Mouse (Mus musculus): ENCODE data around the gene Nucb1.
"Not testable (repeated sequence)": the region's sequence is repeated elsewhere in the genome, so short reads cannot be mapped to it uniquely, and the experiment has no call there.

Nucb1 gene

GRCm38 (mm10) chr7:45490822-45491221 is 19.4 kb downstream of the Nucb1 start:
- in situ Hi-C loops (cut with MboI, MseI): no loop called here

- in situ Hi-C loops (cut with MboI, MseI): no loop called here
Measured at GRCm38 (mm10) chr7:45489578-45489977, 20.6 kb downstream of the Nucb1 start.

- in situ Hi-C loops (cut with MboI, MseI): no loop called here
Measured at GRCm38 (mm10) chr7:45488293-45489204, 21.7 kb downstream of the Nucb1 start, which contains the start of gene Dhdh. Gene Dhdh (minus strand): TSS chr7:45488805.

- in situ Hi-C loops (cut with MboI, MseI): no loop called here
Measured at GRCm38 (mm10) chr7:45487861-45488292, 22.3 kb downstream of the Nucb1 start.

- in situ Hi-C loops (cut with MboI, MseI): no loop called here
Measured at GRCm38 (mm10) chr7:45486761-45487415, 23.3 kb downstream of the Nucb1 start, which contains the start of gene Gm45808. Gene Gm45808 (minus strand): TSS chr7:45486811.

GRCm38 (mm10) chr7:45486158-45486557 is 24.0 kb downstream of the Nucb1 start:
- in situ Hi-C loops (cut with MboI, MseI): no loop called here

GRCm38 (mm10) chr7:45484985-45485384 is 25.2 kb downstream of the Nucb1 start:
- in situ Hi-C loops (cut with MboI, MseI): not testable (repeated sequence)

GRCm38 (mm10) chr7:45482166-45482565 is 28.0 kb downstream of the Nucb1 start:
- in situ Hi-C loops (cut with MboI, MseI): no loop called here

GRCm38 (mm10) chr7:45481374-45481927 is 28.8 kb downstream of the Nucb1 start, which contains the start of gene Tulp2:
Gene Tulp2 (plus strand): TSS chr7:45481877.
- in situ Hi-C loops (cut with MboI, MseI): no loop called here

GRCm38 (mm10) chr7:45480310-45480709 is 29.9 kb downstream of the Nucb1 start:
- in situ Hi-C loops (cut with MboI, MseI): not testable (repeated sequence)

- in situ Hi-C loops (cut with MboI, MseI): loop anchor here (5.0 kb wide), 1 partner anchor 84 kb away; no protein-coding TSS in a partner anchor
Measured at GRCm38 (mm10) chr7:45478774-45479173, 31.4 kb downstream of the Nucb1 start.

GRCm38 (mm10) chr7:45477003-45477402 is 33.2 kb downstream of the Nucb1 start:
- in situ Hi-C loops (cut with MboI, MseI): loop anchor here (5.0 kb wide), 1 partner anchor 85 kb away; no protein-coding TSS in a partner anchor

- in situ Hi-C loops (cut with MboI, MseI): loop anchor here (5.0 kb wide), 1 partner anchor 86 kb away; no protein-coding TSS in a partner anchor
Measured at GRCm38 (mm10) chr7:45476453-45476852, 33.8 kb downstream of the Nucb1 start.

GRCm38 (mm10) chr7:45475291-45475969 is 34.8 kb downstream of the Nucb1 start:
- in situ Hi-C loops (cut with MboI, MseI): loop anchor here (5.0 kb wide), 1 partner anchor 87 kb away; no protein-coding TSS in a partner anchor

- in situ Hi-C loops (cut with MboI, MseI): no loop called here
Measured at GRCm38 (mm10) chr7:45470869-45471268, 39.3 kb downstream of the Nucb1 start.

GRCm38 (mm10) chr7:45467090-45467670 is 43.0 kb downstream of the Nucb1 start:
- in situ Hi-C loops (cut with MboI, MseI): no loop called here

GRCm38 (mm10) chr7:45466283-45467089 is 43.7 kb downstream of the Nucb1 start, which contains the start of gene Bax:
Gene Bax (minus strand): TSS chr7:45466898.
- in situ Hi-C loops (cut with MboI, MseI): no loop called here

GRCm38 (mm10) chr7:45465549-45465948 is 44.7 kb downstream of the Nucb1 start:
- in situ Hi-C loops (cut with MboI, MseI): no loop called here

GRCm38 (mm10) chr7:45465112-45465511 is 45.1 kb downstream of the Nucb1 start:
- in situ Hi-C loops (cut with MboI, MseI): no loop called here
